Mouse (Mus musculus) layer of hippocampus, postnatal 25 days (tissue): Measurements from ENCODE around the gene 4931422A03Rik. TPM values are rescaled to one million over a fixed set of nuclear protein-coding genes. Genes with fewer than 3 reads are reported as not detected.

Experiments used
- DNase-seq, 2 experiments: peaks; one replicate each; pipeline ENCODE4 v3.0.0; 2022; ENCODE audit warnings: mixed read lengths in 2 of 2, low spot score in 1 of 2; ENCODE audit errors: extremely low spot score in 1 of 2
- total RNA-seq, 2 experiments: library from RNA; stranded (reverse); gene quantifications; 2 replicates each; pipeline ENCODE4 v1.2.3; 2021

The 4931422A03Rik gene
- total RNA-seq, 2 experiments from 2014 or later, result not detected

GRCm38 (mm10) chr2:103938573-103938972 lies 89.6 kb downstream of the 4931422A03Rik start:
- no peak for DNase-seq

GRCm38 (mm10) chr2:103937670-103938069 lies 90.5 kb downstream of the 4931422A03Rik start:
- no peak for DNase-seq

- DNase-seq, result no peak
Observed at GRCm38 (mm10) chr2:103936666-103937065, 91.5 kb downstream of the 4931422A03Rik start.

- no peak for DNase-seq
Observed at GRCm38 (mm10) chr2:103935691-103936435, 92.3 kb downstream of the 4931422A03Rik start.

GRCm38 (mm10) chr2:103934670-103935069 lies 93.5 kb downstream of the 4931422A03Rik start:
- DNase-seq, result no peak

- DNase-seq, result no peak
Observed at GRCm38 (mm10) chr2:103934270-103934669, 93.9 kb downstream of the 4931422A03Rik start.

GRCm38 (mm10) chr2:103932480-103932879 lies 95.7 kb downstream of the 4931422A03Rik start:
- no peak for DNase-seq

- no peak for DNase-seq
Observed at GRCm38 (mm10) chr2:103932025-103932424, 96.1 kb downstream of the 4931422A03Rik start.

- no peak for DNase-seq
Observed at GRCm38 (mm10) chr2:103931511-103931911, 96.7 kb downstream of the 4931422A03Rik start.

- no peak for DNase-seq
Observed at GRCm38 (mm10) chr2:103930306-103931019, 97.7 kb downstream of the 4931422A03Rik start.

- DNase-seq, result no peak
Observed at GRCm38 (mm10) chr2:103927610-103928145, 100.5 kb downstream of the 4931422A03Rik start.

- no peak for DNase-seq
Observed at GRCm38 (mm10) chr2:103926586-103927113, 101.5 kb downstream of the 4931422A03Rik start.

- no peak for DNase-seq
Observed at GRCm38 (mm10) chr2:103919488-103919887, 108.7 kb downstream of the 4931422A03Rik start.

GRCm38 (mm10) chr2:103918375-103918774 lies 109.8 kb downstream of the 4931422A03Rik start:
- DNase-seq, result no peak

- no peak for DNase-seq
Observed at GRCm38 (mm10) chr2:103917375-103917774, 110.8 kb downstream of the 4931422A03Rik start.

Other genes with a start within 250 kb of the 4931422A03Rik start
- gene Caprin1, start 230.7 kb downstream of the 4931422A03Rik start, total RNA-seq, result 100 to 1,000 TPM; 340 to 369 TPM
- 10 to 100 TPM; 19.2 to 21.5 TPM for gene Lmo2, start 70.4 kb downstream of the 4931422A03Rik start, total RNA-seq
- gene Fbxo3, start 640 bp downstream of the 4931422A03Rik start, total RNA-seq, result 10 to 100 TPM; 45.9 to 47.4 TPM
- under 1 TPM; 0.37 to 0.59 TPM for gene Gm10912, start 37.5 kb upstream of the 4931422A03Rik start, total RNA-seq
- gene Gm10799, start 40.2 kb upstream of the 4931422A03Rik start, total RNA-seq, result not detected
- gene Cd59b, start 41.5 kb upstream of the 4931422A03Rik start, total RNA-seq, result under 1 TPM; 0.75 to 0.98 TPM
- 1 to 10 TPM; 3.8 TPM for gene Cd59a, start 67.4 kb upstream of the 4931422A03Rik start, total RNA-seq
- gene A930018P22Rik, start 94.4 kb upstream of the 4931422A03Rik start, total RNA-seq, result under 1 TPM; 0.44 to 0.47 TPM